Mouse (Mus musculus): Measurements from ENCODE around the gene Map2k2.

DNA sequence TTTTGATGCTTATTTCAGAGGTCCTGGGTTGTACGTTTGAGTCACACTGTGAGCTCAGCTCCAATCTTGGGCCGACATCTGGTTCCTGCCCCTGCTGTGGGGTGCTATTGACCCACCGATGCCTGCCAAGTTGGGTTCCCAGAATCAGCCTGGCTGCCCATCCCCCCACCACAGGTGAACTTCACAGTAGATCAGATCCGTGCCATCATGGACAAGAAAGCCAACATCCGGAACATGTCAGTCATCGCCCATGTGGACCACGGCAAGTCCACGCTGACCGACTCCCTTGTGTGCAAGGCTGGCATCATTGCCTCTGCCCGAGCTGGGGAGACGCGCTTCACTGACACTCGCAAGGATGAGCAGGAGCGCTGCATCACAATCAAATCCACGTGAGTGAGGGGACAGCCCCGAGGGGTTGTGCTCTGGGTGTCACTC, 71.8 kb downstream of the Map2k2 start:
- TF ChIP-seq CTCF (IDR thresholded peaks at IDR 0.05; ENCODE audit: extremely low read depth, insufficient read depth, low read length) = no peak
- TF ChIP-seq POLR2A (IDR thresholded peaks at IDR 0.05; ENCODE audit: extremely low read depth, insufficient read depth, low read length) = no peak
